Mouse (Mus musculus): Measurements from ENCODE around the gene Slc43a2. TPM values are rescaled to one million over a fixed set of nuclear protein-coding genes. Genes with fewer than 3 reads are reported as not detected.

Slc43a2 gene
- polyA plus RNA-seq, 1 experiment from 2014 or later = 16.6 TPM

GRCm38 (mm10) chr11:75508162-75508561 lies 23.3 kb upstream of the Slc43a2 start:
- Histone ChIP-seq H3K4me3 (replicated peaks; ENCODE audit: low read depth, low read length) (no peak overlapping the region), H3K27me3 (ENCODE audit: insufficient read depth, low read length) (no peaks in the 10 kb centered on the region), H3K36me3 (ENCODE audit: insufficient read depth, low read length) (peaks cover 55% of the 10 kb centered on the region), H3K9ac (ENCODE audit: low read depth, low read length) (no peak overlapping the region), H3K9me3 (replicated peaks; ENCODE audit: low read length) (no peaks in the 10 kb centered on the region), H3K4me2 (ENCODE audit: low read length) (no peak overlapping the region), H3K4me1 (replicated peaks; ENCODE audit: insufficient read depth, low read length) (peaks cover 11% of the 10 kb centered on the region), H3K27ac (no peak overlapping the region)
- no peak for DNase-seq (ENCODE audit: low spot score)
- WGBS = 97% methylated on average over 4 of the region's 4 CpGs
- TF ChIP-seq CTCF (IDR thresholded peaks at IDR 0.05; ENCODE audit: low read depth) = no peak
- no peak for ATAC-seq (replicated peaks; ENCODE audit: low FRiP score, low read depth)

GRCm38 (mm10) chr11:75508904-75509303 lies 22.6 kb upstream of the Slc43a2 start:
- Histone ChIP-seq H3K4me3 (replicated peaks; ENCODE audit: low read depth, low read length) (no peak overlapping the region), H3K4me2 (ENCODE audit: low read length) (no peak overlapping the region), H3K36me3 (ENCODE audit: insufficient read depth, low read length) (peaks cover 47% of the 10 kb centered on the region), H3K9ac (ENCODE audit: low read depth, low read length) (no peak overlapping the region), H3K4me1 (replicated peaks; ENCODE audit: insufficient read depth, low read length) (peaks cover 11% of the 10 kb centered on the region), H3K27me3 (ENCODE audit: insufficient read depth, low read length) (no peaks in the 10 kb centered on the region), H3K9me3 (replicated peaks; ENCODE audit: low read length) (no peaks in the 10 kb centered on the region), H3K27ac (peak overlapping the region; percentile 92)
- peak; percentile 15 for DNase-seq (ENCODE audit: low spot score)
- no peak for TF ChIP-seq CTCF (IDR thresholded peaks at IDR 0.05; ENCODE audit: low read depth)
- 49% methylated on average over 8 of the region's 8 CpGs for WGBS
- ATAC-seq (replicated peaks; ENCODE audit: low FRiP score, low read depth) = no peak

GRCm38 (mm10) chr11:75509741-75510626 lies 21.5 kb upstream of the Slc43a2 start, which contains the start of gene Rilp:
TSS of gene Rilp (plus strand) at chr11:75510094.
- DNase-seq (ENCODE audit: low spot score) (peak; percentile 72), ATAC-seq (replicated peaks; ENCODE audit: low FRiP score, low read depth) (peak; percentile 78)
- WGBS = 2% methylated on average over 43 of the region's 43 CpGs
- H3K4me3 ChIP-seq (replicated peaks; ENCODE audit: low read depth, low read length) = peak within 1 kb of the TSS; percentile 41
- peaks cover 11% of the 10 kb centered on the region for H3K4me1 ChIP-seq (replicated peaks; ENCODE audit: insufficient read depth, low read length)
- peak within 1 kb of the TSS; percentile 90 for H3K4me2 ChIP-seq (ENCODE audit: low read length)
- peak within 1 kb of the TSS; percentile 63 for H3K9ac ChIP-seq (ENCODE audit: low read depth, low read length)
- peak within 1 kb of the TSS; percentile 92 for H3K27ac ChIP-seq
- H3K9me3 ChIP-seq (replicated peaks; ENCODE audit: low read length) = no peaks in the 10 kb centered on the region
- no peaks in the 10 kb centered on the region for H3K27me3 ChIP-seq (ENCODE audit: insufficient read depth, low read length)
- peaks cover 37% of the 10 kb centered on the region for H3K36me3 ChIP-seq (ENCODE audit: insufficient read depth, low read length)
- TF ChIP-seq CTCF (IDR thresholded peaks at IDR 0.05; ENCODE audit: low read depth) = 0 out of 2 replicates have a peak, but pooled peaks have one; percentile 30

GRCm38 (mm10) chr11:75510627-75510993 lies 20.9 kb upstream of the Slc43a2 start:
- Histone ChIP-seq H3K4me3 (replicated peaks; ENCODE audit: low read depth, low read length) (peak overlapping the region; percentile 41), H3K4me1 (replicated peaks; ENCODE audit: insufficient read depth, low read length) (peaks cover 11% of the 10 kb centered on the region), H3K4me2 (ENCODE audit: low read length) (peak overlapping the region; percentile 90), H3K9me3 (replicated peaks; ENCODE audit: low read length) (no peaks in the 10 kb centered on the region), H3K36me3 (ENCODE audit: insufficient read depth, low read length) (peaks cover 33% of the 10 kb centered on the region), H3K9ac (ENCODE audit: low read depth, low read length) (peak overlapping the region; percentile 63), H3K27me3 (ENCODE audit: insufficient read depth, low read length) (no peaks in the 10 kb centered on the region), H3K27ac (peak overlapping the region; percentile 92)
- WGBS = 4% methylated on average over 24 of the region's 24 CpGs
- peak; percentile 95 for TF ChIP-seq CTCF (IDR thresholded peaks at IDR 0.05; ENCODE audit: low read depth)
- peak; percentile 97 for DNase-seq (ENCODE audit: low spot score)
- peak; percentile 89 for ATAC-seq (replicated peaks; ENCODE audit: low FRiP score, low read depth)

- Histone ChIP-seq H3K36me3 (ENCODE audit: insufficient read depth, low read length) (peaks cover 28% of the 10 kb centered on the region), H3K9me3 (replicated peaks; ENCODE audit: low read length) (no peaks in the 10 kb centered on the region), H3K4me1 (replicated peaks; ENCODE audit: insufficient read depth, low read length) (peaks cover 11% of the 10 kb centered on the region), H3K4me3 (replicated peaks; ENCODE audit: low read depth, low read length) (no peak overlapping the region), H3K4me2 (ENCODE audit: low read length) (no peak overlapping the region), H3K9ac (ENCODE audit: low read depth, low read length) (no peak overlapping the region), H3K27me3 (ENCODE audit: insufficient read depth, low read length) (no peaks in the 10 kb centered on the region), H3K27ac (no peak overlapping the region)
- no peak for ATAC-seq (replicated peaks; ENCODE audit: low FRiP score, low read depth)
- no peak for DNase-seq (ENCODE audit: low spot score)
- no peak for TF ChIP-seq CTCF (IDR thresholded peaks at IDR 0.05; ENCODE audit: low read depth)
- WGBS = 76% methylated on average over 6 of the region's 6 CpGs
Measured at GRCm38 (mm10) chr11:75511213-75511612, 20.3 kb upstream of the Slc43a2 start.

- Histone ChIP-seq H3K9ac (ENCODE audit: low read depth, low read length) (no peak overlapping the region), H3K4me3 (replicated peaks; ENCODE audit: low read depth, low read length) (no peak overlapping the region), H3K4me2 (ENCODE audit: low read length) (no peak overlapping the region), H3K36me3 (ENCODE audit: insufficient read depth, low read length) (peaks cover 24% of the 10 kb centered on the region; the same call in 1 of the 2 replicates), H3K27ac (0 out of 2 replicates have a peak overlapping the region, but pooled peaks have one; percentile 25), H3K9me3 (replicated peaks; ENCODE audit: low read length) (no peaks in the 10 kb centered on the region), H3K27me3 (ENCODE audit: insufficient read depth, low read length) (no peaks in the 10 kb centered on the region), H3K4me1 (replicated peaks; ENCODE audit: insufficient read depth, low read length) (peaks cover 11% of the 10 kb centered on the region)
- ATAC-seq (replicated peaks; ENCODE audit: low FRiP score, low read depth) (no peak), DNase-seq (ENCODE audit: low spot score) (no peak)
- TF ChIP-seq CTCF (IDR thresholded peaks at IDR 0.05; ENCODE audit: low read depth) = no peak
- WGBS = 77% methylated on average over 9 of the region's 9 CpGs
Measured at GRCm38 (mm10) chr11:75512301-75513018, 19.0 kb upstream of the Slc43a2 start.

Data from kidney, postnatal 0 days (tissue).